Mouse (Mus musculus) cerebellum, adult 2 months (tissue): ENCODE measurements around the gene Atg7. TPM values are rescaled to one million over a fixed set of nuclear protein-coding genes. Genes with fewer than 3 reads are reported as not detected.

Experiments
- DNase-seq, 2 experiments: peaks; one replicate each; pipeline ENCODE4 v3.0.0; 2021
- H3K27ac ChIP-seq: fragments of 200-500 bp; 2 replicates; pipeline ENCODE4 v1.5.1; 2012; ENCODE audit warnings: low read length, control low read depth, inconsistent platforms; ENCODE audit not compliant: insufficient read depth
- H3K27me3 ChIP-seq: fragments of 200-500 bp; 2 replicates; pipeline ENCODE4 v1.6.1; 2012; ENCODE audit warnings: inconsistent platforms, mild to moderate bottlenecking, low read length, moderate library complexity; ENCODE audit not compliant: control insufficient read depth, insufficient read depth
- H3K4me1 ChIP-seq: fragments of 200-500 bp; 2 replicates; pipeline ENCODE4 v1.6.1; 2011; ENCODE audit warnings: low read length; ENCODE audit not compliant: control insufficient read depth, insufficient read depth
- H3K4me3 ChIP-seq: fragments of 200-500 bp; replicated peaks from 2 replicates; pipeline ENCODE3; 2011; ENCODE audit warnings: mild to moderate bottlenecking, low read depth, low read length, control low read depth; ENCODE audit not compliant: insufficient read depth
- CTCF ChIP-seq: fragments of 200-500 bp; IDR thresholded peaks from 2 replicates; pipeline ENCODE4 v1.5.1; 2011; ENCODE audit warnings: low read depth, mild to moderate bottlenecking, control low read depth, low read length, moderate library complexity, borderline replicate concordance; ENCODE audit not compliant: insufficient read depth
- POLR2A ChIP-seq: fragments of 200-500 bp; IDR thresholded peaks from 2 replicates; pipeline ENCODE4 v1.6.1; 2011; ENCODE audit warnings: low read length, control low read depth, borderline replicate concordance; ENCODE audit not compliant: insufficient read depth
- WGBS: fragments of 180-500 bp; shearing (Covaris S2); methylation state at CpG from one replicate; pipeline ENCODE4 v1.1.7; 2018; 5-methylcytosine and 5-hydroxymethylcytosine counted together
- polyA plus RNA-seq: library from polyadenylated mRNA; depleted of rRNA; stranded (reverse); fragments of >200 nt; gene quantifications from 2 replicates; pipeline ENCODE4 v1.2.3, GENCODE M21; 2012

Gene Atg7
- polyA plus RNA-seq, 1 experiment, result 22.2 TPM

GRCm38 (mm10) chr6:114818471-114818870 lies 175.6 kb downstream of the Atg7 start:
- Histone ChIP-seq H3K27ac (no peak overlapping the region), H3K4me1 (peaks cover 4% of the 10 kb centered on the region), H3K27me3 (no peaks in the 10 kb centered on the region), H3K4me3 (no peak overlapping the region)
- no peak for DNase-seq
- WGBS, result 85% methylated on average over 6 of the region's 6 CpGs
- TF ChIP-seq POLR2A, result no peak
- no peak for TF ChIP-seq CTCF

GRCm38 (mm10) chr6:114819971-114820481 lies 177.1 kb downstream of the Atg7 start:
- DNase-seq, result no peak
- TF ChIP-seq CTCF (no peak), POLR2A (no peak)
- H3K27me3 ChIP-seq, result no peaks in the 10 kb centered on the region
- no peak overlapping the region for H3K4me3 ChIP-seq
- peaks cover 4% of the 10 kb centered on the region for H3K4me1 ChIP-seq
- 62% methylated on average over 9 of the region's 9 CpGs for WGBS
- H3K27ac ChIP-seq, result no peak overlapping the region

- 77% methylated on average over 7 of the region's 7 CpGs for WGBS
- no peak for DNase-seq
- Histone ChIP-seq H3K4me3 (no peak overlapping the region), H3K27me3 (no peaks in the 10 kb centered on the region), H3K27ac (no peak overlapping the region), H3K4me1 (peaks cover 4% of the 10 kb centered on the region)
- TF ChIP-seq POLR2A (no peak), CTCF (no peak)
Measured at GRCm38 (mm10) chr6:114821646-114822045, 178.7 kb downstream of the Atg7 start.

GRCm38 (mm10) chr6:114826889-114827288 lies 184.0 kb downstream of the Atg7 start:
- WGBS, result 91% methylated on average over 2 of the region's 2 CpGs
- Histone ChIP-seq H3K4me1 (no peaks in the 10 kb centered on the region), H3K4me3 (no peak overlapping the region), H3K27ac (no peak overlapping the region), H3K27me3 (no peaks in the 10 kb centered on the region)
- TF ChIP-seq CTCF, result no peak
- TF ChIP-seq POLR2A, result no peak
- DNase-seq, result no peak

GRCm38 (mm10) chr6:114829660-114830438 lies 187.0 kb downstream of the Atg7 start:
- no peak overlapping the region for H3K4me3 ChIP-seq
- no peak overlapping the region for H3K27ac ChIP-seq
- TF ChIP-seq CTCF, result no peak
- no peak for TF ChIP-seq POLR2A
- H3K4me1 ChIP-seq, result no peaks in the 10 kb centered on the region
- 94% methylated on average over 9 of the region's 9 CpGs for WGBS
- no peak for DNase-seq
- H3K27me3 ChIP-seq, result no peaks in the 10 kb centered on the region

GRCm38 (mm10) chr6:114831807-114832206 lies 188.9 kb downstream of the Atg7 start:
- WGBS, result 97% methylated on average over 3 of the region's 3 CpGs
- Histone ChIP-seq H3K4me3 (no peak overlapping the region), H3K27me3 (no peaks in the 10 kb centered on the region), H3K27ac (no peak overlapping the region), H3K4me1 (no peaks in the 10 kb centered on the region)
- TF ChIP-seq POLR2A, result no peak
- TF ChIP-seq CTCF, result no peak
- no peak for DNase-seq

GRCm38 (mm10) chr6:114833058-114833685 lies 190.3 kb downstream of the Atg7 start:
- H3K4me1 ChIP-seq, result no peaks in the 10 kb centered on the region
- H3K27me3 ChIP-seq, result no peaks in the 10 kb centered on the region
- no peak overlapping the region for H3K4me3 ChIP-seq
- no peak for DNase-seq
- TF ChIP-seq POLR2A (no peak), CTCF (no peak)
- 84% methylated on average over 9 of the region's 9 CpGs for WGBS
- no peak overlapping the region for H3K27ac ChIP-seq

GRCm38 (mm10) chr6:114833791-114834346 lies 191.0 kb downstream of the Atg7 start:
- TF ChIP-seq CTCF (no peak), POLR2A (no peak)
- DNase-seq, result no peak
- no peaks in the 10 kb centered on the region for H3K4me1 ChIP-seq
- WGBS, result 84% methylated on average over 4 of the region's 4 CpGs
- no peak overlapping the region for H3K4me3 ChIP-seq
- no peaks in the 10 kb centered on the region for H3K27me3 ChIP-seq
- no peak overlapping the region for H3K27ac ChIP-seq
